Mouse (Mus musculus) spleen, adult 2 months (tissue): ENCODE measurements around the gene Spns2.

Experiments used
- CTCF ChIP-seq: fragments of 200-500 bp; IDR thresholded peaks from 2 replicates; pipeline ENCODE4 v1.5.1; 2011; ENCODE audit warnings: mild to moderate bottlenecking, inconsistent platforms; ENCODE audit not compliant: insufficient read depth, insufficient read length, insufficient replicate concordance; ENCODE audit errors: extremely low read depth
- POLR2A ChIP-seq: fragments of 200-500 bp; IDR thresholded peaks from 2 replicates; pipeline ENCODE4 v1.6.1; 2011; ENCODE audit warnings: low read depth, low read length, inconsistent platforms

- TF ChIP-seq POLR2A (no peak), CTCF (no peak)
Measured at GRCm38 (mm10) chr11:72507651-72508050, 17.9 kb upstream of the Spns2 start.
